Mouse (Mus musculus): ENCODE measurements around the gene Oprm1.

GRCm38 (mm10) chr10:6788517-6789237, 30.4 kb downstream of the Oprm1 start:
- TF ChIP-seq POLR2A (IDR thresholded peaks at IDR 0.05; ENCODE audit: insufficient read length, low read depth) (no peak), E2F4 (IDR thresholded peaks at IDR 0.05; ENCODE audit: insufficient read depth) (no peak), SRF (IDR thresholded peaks at IDR 0.05; ENCODE audit: control insufficient read depth, insufficient read length, low read depth) (no peak), CEBPB (IDR thresholded peaks at IDR 0.05; ENCODE audit: insufficient read depth, poor library complexity, severe bottlenecking) (no peak), MAX (IDR thresholded peaks at IDR 0.05; ENCODE audit: low read depth) (no peak), USF1 (IDR thresholded peaks at IDR 0.05; ENCODE audit: low read depth) (no peak), TCF12 (IDR thresholded peaks at IDR 0.05; ENCODE audit: insufficient read depth, poor library complexity, severe bottlenecking) (no peak), MYOG (IDR thresholded peaks at IDR 0.05; ENCODE audit: control insufficient read depth in 1 of 3, insufficient read depth in 1 of 3, insufficient read length in 2 of 3, low read depth in 2 of 3) (no peak)
